Comparison of ENCODE assay signal across 7 mouse cellular contexts in genomic region chr15:100822370-100822769, GRCm38 (mm10). TPM values are rescaled to one million over a fixed set of nuclear protein-coding genes. Genes with fewer than 3 reads are reported as not detected.
DNase-seq lines count a peak whose midpoint lies in the region; ATAC-seq lines count a peak whose summit lies in the region.
"Had no signal": no experiment of that assay in that cellular context is flagged by ENCODE, and none has a peak within 500 bp of the region (broad histone marks: within the 10 kb centered on the region; RNA-seq: fewer than 3 reads in every experiment).

No protein-coding gene starts in this region.

- peak; percentile 44 for DNase-seq in MN1 (ENCODE audit: low spot score)
- DNase-seq in gastrocnemius, postnatal 25 days: peak; percentile 36
- peak; percentile 9 for DNase-seq in lung, postnatal 10 days
- DNase-seq in urinary bladder, postnatal 14 days (ENCODE audit: low spot score): peak; percentile 41

- peak; percentile 33; the same call in 1 of the 2 replicates for ATAC-seq in frontal cortex, adult (ENCODE audit: low TSS enrichment)
- peak; percentile 76; the same call in 1 of the 2 replicates for ATAC-seq in megakaryocyte-erythroid progenitor cell, adult 5-6 weeks (replicated peaks; ENCODE audit: low FRiP score, low TSS enrichment, poor library complexity, severe bottlenecking)

RNA-seq across cellular contexts. Expression of gene Scn8a, which starts 47.3 kb away (rescaled TPM):
- total RNA-seq in gastrocnemius, postnatal 25 days (2021): under 1 TPM; 0.13 to 0.32 TPM
- total RNA-seq in megakaryocyte-erythroid progenitor cell, adult 5-6 weeks (2014; fragmentation: Nextera tagmentation): not detected in 2 replicates
- not detected in 2 replicates for total RNA-seq in megakaryocyte-erythroid progenitor cell, adult 5-6 weeks (2017)
- total RNA-seq: common myeloid progenitor, adult 5-6 weeks had no signal

Comparison
In these comparisons a context has a peak if more than half of its experiments do, and no peak if none do; other contexts are left out.
1. Peak in every context shown above with its lines: DNase-seq and ATAC-seq.